Mouse (Mus musculus) cerebellum, postnatal 4 days (tissue): Measurements from ENCODE around the gene Olfr844.

Experiments
- DNase-seq, 2 experiments: peaks; one replicate each; pipeline ENCODE4 v3.0.0; 2022; ENCODE audit warnings: low spot score in 2 of 2, mixed read lengths in 1 of 2

Gene Olfr844

GRCm38 (mm10) chr9:19316047-19316446, at the start of gene Olfr844:
Gene Olfr844 (plus strand): TSS chr9:19316347.
- DNase-seq, result no peak

GRCm38 (mm10) chr9:19336157-19336556, 20.0 kb downstream of the Olfr844 start, which contains the start of gene Olfr845:
Gene Olfr845 (plus strand): TSS chr9:19336457.
- DNase-seq, result no peak

- DNase-seq, result no peak
Measured at GRCm38 (mm10) chr9:19363905-19364304, 47.8 kb downstream of the Olfr844 start, which contains the start of gene Olfr846. Gene Olfr846 (minus strand): TSS chr9:19364005.
